Mouse (Mus musculus) bone marrow, adult 2 months (tissue): ENCODE measurements around the gene Hpgds. TPM values are rescaled to one million over a fixed set of nuclear protein-coding genes. Genes with fewer than 3 reads are reported as not detected.

Experiments used
- H3K27ac ChIP-seq: fragments of 200-500 bp; 2 replicates; pipeline ENCODE4 v1.5.1; 2012; ENCODE audit warnings: low read depth, mild to moderate bottlenecking, control low read depth, inconsistent platforms, low read length; ENCODE audit not compliant: control insufficient read depth, poor library complexity, insufficient read depth
- H3K4me1 ChIP-seq: fragments of 200-500 bp; 2 replicates; pipeline ENCODE4 v1.6.1; 2011; ENCODE audit warnings: low read length; ENCODE audit not compliant: control insufficient read depth, insufficient read depth
- H3K4me3 ChIP-seq: fragments of 200-500 bp; replicated peaks from 2 replicates; pipeline ENCODE3; 2011; ENCODE audit warnings: mild to moderate bottlenecking, low read depth, low read length, control low read depth; ENCODE audit not compliant: control insufficient read depth
- CTCF ChIP-seq: fragments of 200-500 bp; IDR thresholded peaks from 2 replicates; pipeline ENCODE4 v1.5.1; 2011; ENCODE audit warnings: low read length, control low read depth; ENCODE audit not compliant: control insufficient read depth, insufficient read depth
- POLR2A ChIP-seq: fragments of 200-500 bp; IDR thresholded peaks from 2 replicates; pipeline ENCODE4 v1.6.1; 2011; ENCODE audit warnings: low read depth, mild to moderate bottlenecking, control low read depth, low read length, borderline replicate concordance; ENCODE audit not compliant: control insufficient read depth
- WGBS: fragments of 180-500 bp; shearing (Covaris S2); methylation state at CpG from one replicate; pipeline ENCODE4 v1.1.7; 2018; 5-methylcytosine and 5-hydroxymethylcytosine counted together
- polyA plus RNA-seq: library from polyadenylated mRNA; stranded (reverse); fragments of >200 nt; gene quantifications from 2 replicates; pipeline ENCODE4 v1.2.4, GENCODE M21; 2011; ENCODE audit warnings: low replicate concordance; ENCODE audit not compliant: missing spikeins, insufficient read depth, insufficient read length

Gene Hpgds
- 4.6 and 7.1 TPM in 2 replicates for polyA plus RNA-seq

DNA sequence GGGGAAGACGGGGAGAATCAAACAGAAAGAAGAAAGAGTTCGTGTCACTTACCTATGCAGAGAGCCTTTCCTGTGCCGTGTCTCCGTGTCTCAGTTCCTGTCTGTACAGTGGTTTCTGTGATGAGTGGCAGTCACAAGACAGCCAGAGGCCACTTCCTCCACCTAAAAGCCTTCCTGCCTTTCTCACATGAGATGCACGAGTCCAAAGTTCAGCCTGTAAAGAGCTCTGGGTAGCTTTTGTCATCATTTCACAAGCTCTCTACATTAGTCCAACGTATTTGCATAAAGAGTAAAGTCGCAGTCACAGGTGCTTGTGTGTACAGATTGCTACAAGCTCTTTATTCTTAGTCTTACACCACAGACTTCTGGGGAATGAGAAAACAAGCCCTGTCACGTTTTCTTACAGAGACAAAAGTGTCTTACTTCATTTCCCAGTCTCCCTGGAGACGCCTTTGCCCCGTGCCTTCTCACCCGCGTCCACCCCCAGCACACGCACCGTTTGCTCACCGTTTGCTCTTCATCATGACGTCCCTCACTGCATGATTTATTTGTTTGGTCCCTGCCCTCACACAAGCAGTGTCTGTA is at the start of gene Hpgds:
TSS of gene Hpgds (minus strand) at position 288 of the 585 bp plus-strand sequence.
- Histone ChIP-seq H3K4me1 (no peaks in the 10 kb centered on the region; the same call in 1 of the 2 replicates), H3K4me3 (peak within 1 kb of the TSS; percentile 7), H3K27ac (no peak within 1 kb of the TSS)
- WGBS = 2% methylated on average over 16 of the region's 16 CpGs
- no peak for TF ChIP-seq POLR2A
- no peak for TF ChIP-seq CTCF

GRCm38 (mm10) chr6:65164977-65165376 is 20.3 kb upstream of the Hpgds start:
- H3K27ac ChIP-seq = no peak overlapping the region
- TF ChIP-seq CTCF (no peak), POLR2A (no peak)
- 22% methylated on average over 5 of the region's 5 CpGs for WGBS
- H3K4me1 ChIP-seq = no peaks in the 10 kb centered on the region; the same call in 1 of the 2 replicates
- H3K4me3 ChIP-seq = no peak overlapping the region

DNA sequence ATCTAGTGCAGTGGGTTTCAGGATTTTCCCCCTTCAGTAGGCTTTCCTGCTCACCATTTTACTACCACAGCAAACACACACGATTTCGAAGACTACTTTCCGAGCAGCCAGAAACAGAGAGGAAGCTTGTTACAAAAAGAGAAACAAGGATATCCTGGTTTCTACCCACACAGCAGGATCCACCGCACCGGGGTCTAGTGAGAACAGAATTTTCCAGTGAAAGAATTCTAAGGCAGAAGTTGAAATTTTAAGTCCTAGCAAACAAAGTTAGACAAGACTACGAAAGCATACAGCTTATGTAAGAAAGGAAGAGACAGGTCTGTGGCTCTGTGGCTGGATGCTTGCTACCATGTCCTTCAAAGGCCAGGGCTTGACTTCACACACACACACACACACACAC is 19.4 kb upstream of the Hpgds start:
- no peak overlapping the region for H3K27ac ChIP-seq
- 9% methylated on average over 6 of the region's 6 CpGs for WGBS
- H3K4me3 ChIP-seq = no peak overlapping the region
- H3K4me1 ChIP-seq = no peaks in the 10 kb centered on the region; the same call in 1 of the 2 replicates
- TF ChIP-seq CTCF = no peak
- no peak for TF ChIP-seq POLR2A

DNA sequence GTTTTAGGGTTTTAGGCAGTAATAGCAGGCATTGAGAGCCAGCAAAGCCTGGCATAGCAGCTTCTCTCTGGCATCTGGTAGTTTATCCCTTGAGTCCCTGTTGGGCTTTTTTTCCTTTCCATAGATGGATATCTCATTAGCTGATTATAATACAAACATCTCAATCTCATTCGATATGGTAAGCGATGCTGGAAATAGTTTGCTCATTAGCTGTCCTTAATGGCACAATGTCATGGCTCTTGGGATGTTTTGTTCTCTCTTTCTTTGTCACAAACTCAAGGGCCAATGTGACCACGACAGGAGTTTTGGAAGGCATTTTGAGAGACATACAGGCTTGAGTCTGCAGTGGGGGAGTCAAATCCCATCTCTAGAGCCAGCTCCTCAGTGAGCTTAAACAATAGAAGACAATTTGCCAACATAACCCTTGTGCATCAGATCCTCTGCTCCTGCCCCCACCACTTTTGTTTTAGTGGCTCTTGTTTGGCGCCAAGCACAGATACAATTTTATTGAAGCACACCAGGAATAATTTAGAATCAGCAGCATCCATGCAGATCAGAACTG is 14.8 kb upstream of the Hpgds start:
- TF ChIP-seq CTCF = no peak
- TF ChIP-seq POLR2A = no peak
- WGBS = 86% methylated on average over 4 of the region's 4 CpGs
- no peak overlapping the region for H3K27ac ChIP-seq
- H3K4me3 ChIP-seq = no peak overlapping the region
- no peaks in the 10 kb centered on the region; the same call in 1 of the 2 replicates for H3K4me1 ChIP-seq

DNA sequence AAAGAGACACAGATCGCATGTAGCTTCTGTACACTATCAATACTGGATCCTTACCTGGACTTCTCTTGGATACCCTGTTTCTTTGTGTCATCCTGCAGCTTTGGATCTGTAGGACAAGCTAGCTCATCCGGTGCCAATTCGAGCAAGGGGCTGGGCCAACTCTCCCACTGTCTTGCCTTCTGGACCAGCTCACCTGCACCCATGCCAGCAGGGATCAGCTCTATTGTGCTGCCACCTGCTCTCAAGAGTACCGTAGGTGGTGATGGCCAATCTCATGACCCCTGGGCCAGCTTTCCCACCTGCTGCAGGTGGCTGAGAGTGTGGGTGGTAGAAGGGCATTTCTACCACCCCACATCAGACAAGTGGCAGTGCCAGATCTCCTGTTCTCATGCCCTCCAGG is 12.3 kb upstream of the Hpgds start:
- Histone ChIP-seq H3K4me3 (no peak overlapping the region), H3K27ac (no peak overlapping the region), H3K4me1 (no peaks in the 10 kb centered on the region)
- WGBS = 83% methylated on average over 4 of the region's 4 CpGs
- TF ChIP-seq POLR2A (no peak), CTCF (no peak)

- no peaks in the 10 kb centered on the region for H3K4me1 ChIP-seq
- no peak overlapping the region for H3K4me3 ChIP-seq
- no peak overlapping the region for H3K27ac ChIP-seq
- TF ChIP-seq POLR2A (no peak), CTCF (no peak)
- WGBS = 70% methylated on average over 3 of the region's 3 CpGs
These were observed 8.9 kb upstream of the Hpgds start for GRCm38 (mm10) chr6:65153570-65153969.

GRCm38 (mm10) chr6:65150703-65151102 is 6.0 kb upstream of the Hpgds start:
- WGBS = 47% methylated on average over 22 of the region's 22 CpGs
- H3K4me3 ChIP-seq = no peak overlapping the region
- H3K27ac ChIP-seq = no peak overlapping the region
- TF ChIP-seq CTCF (no peak), POLR2A (no peak)
- H3K4me1 ChIP-seq = no peaks in the 10 kb centered on the region; the same call in 1 of the 2 replicates

GRCm38 (mm10) chr6:65146363-65146762 is 1.7 kb upstream of the Hpgds start:
- no peak overlapping the region for H3K27ac ChIP-seq
- no peak for TF ChIP-seq POLR2A
- no peak for TF ChIP-seq CTCF
- WGBS = 34% methylated on average over 4 of the region's 4 CpGs
- no peak overlapping the region for H3K4me3 ChIP-seq
- no peaks in the 10 kb centered on the region; the same call in 1 of the 2 replicates for H3K4me1 ChIP-seq
